Mouse (Mus musculus): ENCODE data around the gene Acot7. TPM values are rescaled to one million over a fixed set of nuclear protein-coding genes. Genes with fewer than 3 reads are reported as not detected.
A peak's percentile ranks its signal among the peaks of the same experiment; 100 is the strongest.

Acot7 gene
- polyA plus RNA-seq, 1 experiment = 344 TPM

GRCm38 (mm10) chr4:152290991-152291390, 113.1 kb downstream of the Acot7 start:
- no peak for DNase-seq (ENCODE audit: extremely low spot score in 1 of 2, low spot score in 1 of 2)

- no peak for DNase-seq (ENCODE audit: extremely low spot score in 1 of 2, low spot score in 1 of 2)
Measured at GRCm38 (mm10) chr4:152291562-152291961, 113.6 kb downstream of the Acot7 start, which contains the start of gene Hes3. Hes3 (minus strand) TSS chr4:152291662.

DNA sequence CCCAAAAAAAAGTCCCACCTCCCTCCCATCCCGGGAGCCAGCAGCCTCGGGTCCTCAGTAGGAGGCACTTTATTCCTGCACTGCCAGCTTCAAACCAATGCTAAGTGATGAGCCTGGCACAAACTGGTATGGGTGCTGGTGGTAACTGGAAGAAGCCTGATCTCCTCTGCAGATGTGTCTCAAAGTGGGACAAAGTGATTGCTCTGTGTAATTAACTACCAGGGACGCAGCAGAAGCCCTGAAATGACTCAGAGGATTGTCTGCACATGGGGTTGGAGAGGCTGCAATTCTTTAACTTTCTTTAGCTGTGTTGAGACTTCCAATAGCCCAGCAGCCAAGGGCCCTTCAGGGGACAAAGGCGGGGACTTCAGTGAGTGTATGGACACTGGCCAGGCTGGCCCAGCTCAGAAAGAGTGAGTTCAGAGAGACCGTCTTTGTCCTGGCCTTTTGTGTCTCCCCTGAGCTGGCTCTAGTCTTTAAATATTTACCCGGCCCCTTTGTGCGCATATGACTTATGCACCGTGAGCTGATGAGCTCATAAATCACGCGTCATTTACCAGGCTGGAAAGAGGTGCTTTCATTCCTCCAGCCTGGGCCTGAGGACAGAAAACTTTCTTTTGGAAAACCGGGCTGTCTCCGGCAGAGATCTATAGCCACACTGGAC, 114.3 kb downstream of the Acot7 start:
- no peak for DNase-seq (ENCODE audit: extremely low spot score in 1 of 2, low spot score in 1 of 2)

GRCm38 (mm10) chr4:152294188-152294929, 116.4 kb downstream of the Acot7 start:
- no peak for DNase-seq (ENCODE audit: extremely low spot score in 1 of 2, low spot score in 1 of 2)

DNA sequence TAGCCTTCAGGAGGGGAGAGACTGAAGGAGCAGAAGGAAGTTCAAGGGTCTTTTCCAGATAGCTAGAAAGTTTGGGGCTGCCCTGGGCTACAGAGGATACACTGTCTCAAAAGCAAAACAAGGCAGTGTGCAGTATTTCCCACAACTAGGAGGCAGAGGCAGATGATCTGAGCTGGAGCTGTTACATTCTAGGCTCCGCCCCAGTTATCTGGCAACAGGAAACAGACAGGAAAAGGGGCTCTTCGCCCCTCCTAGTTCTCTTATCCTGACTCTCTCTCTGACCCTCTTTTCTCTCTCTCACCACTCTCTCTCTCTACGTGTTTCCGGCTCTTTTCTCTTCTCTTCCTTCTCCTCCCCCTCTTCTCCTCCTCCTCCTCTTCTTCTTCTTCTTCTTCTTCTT, 118.0 kb downstream of the Acot7 start:
- no peak for DNase-seq (ENCODE audit: extremely low spot score in 1 of 2, low spot score in 1 of 2)

GRCm38 (mm10) chr4:152296371-152296770, 118.4 kb downstream of the Acot7 start:
- DNase-seq (ENCODE audit: extremely low spot score in 1 of 2, low spot score in 1 of 2) = no peak

- peak; percentile 95 to 99 for DNase-seq (ENCODE audit: extremely low spot score in 1 of 2, low spot score in 1 of 2)
Measured at GRCm38 (mm10) chr4:152296874-152297861, 119.2 kb downstream of the Acot7 start, which contains the start of gene Icmt. Icmt (plus strand) TSS chr4:152297227.

GRCm38 (mm10) chr4:152298836-152299235, 120.9 kb downstream of the Acot7 start:
- no peak for DNase-seq (ENCODE audit: extremely low spot score in 1 of 2, low spot score in 1 of 2)

- DNase-seq (ENCODE audit: extremely low spot score in 1 of 2, low spot score in 1 of 2) = no peak
Measured at GRCm38 (mm10) chr4:152300375-152300774, 122.4 kb downstream of the Acot7 start.

DNA sequence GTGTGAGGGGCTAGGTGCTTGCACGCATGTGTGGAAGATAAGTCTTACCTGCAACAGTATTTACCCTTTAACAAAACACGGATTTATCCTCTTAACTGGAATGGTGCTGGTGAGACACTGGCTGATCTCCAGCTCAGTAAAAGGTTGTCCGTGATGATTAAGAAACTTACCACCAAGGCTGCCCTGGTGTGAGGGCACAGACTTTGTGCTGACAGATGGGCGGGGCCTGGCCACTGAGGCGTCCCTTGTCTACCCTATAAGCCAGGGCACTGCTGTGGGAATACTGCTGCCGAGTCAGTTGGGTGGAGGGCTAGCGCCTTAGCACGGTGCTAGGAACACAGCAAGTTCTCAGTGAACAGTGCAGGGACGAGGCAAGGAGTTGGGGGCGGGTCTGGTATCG, 124.1 kb downstream of the Acot7 start:
- no peak for DNase-seq (ENCODE audit: extremely low spot score in 1 of 2, low spot score in 1 of 2)

GRCm38 (mm10) chr4:152303172-152303571, 125.2 kb downstream of the Acot7 start:
- no peak for DNase-seq (ENCODE audit: extremely low spot score in 1 of 2, low spot score in 1 of 2)

GRCm38 (mm10) chr4:152304685-152305084, 126.8 kb downstream of the Acot7 start:
- no peak for DNase-seq (ENCODE audit: extremely low spot score in 1 of 2, low spot score in 1 of 2)

- DNase-seq (ENCODE audit: extremely low spot score in 1 of 2, low spot score in 1 of 2) = no peak
Measured at GRCm38 (mm10) chr4:152305991-152306390, 128.1 kb downstream of the Acot7 start.

DNA sequence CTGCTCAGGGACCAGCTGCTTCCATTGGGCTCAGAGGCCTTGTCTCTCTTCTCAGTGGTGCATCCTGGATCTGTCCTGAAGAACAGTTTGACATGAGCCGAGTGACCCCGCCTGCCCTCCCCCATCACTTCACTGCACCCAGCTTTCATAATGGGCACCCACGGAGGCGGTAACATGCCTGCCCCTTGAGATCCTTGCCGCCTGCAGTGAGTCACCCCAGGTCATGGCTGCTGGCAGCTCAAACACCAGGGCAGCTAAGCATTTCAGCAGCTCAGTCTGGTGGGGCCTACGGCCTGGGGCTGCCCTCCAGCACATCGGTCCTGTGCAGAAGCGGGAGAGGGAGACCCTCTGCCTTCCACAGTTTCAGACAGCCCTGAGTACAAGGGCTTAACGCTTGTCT, 129.6 kb downstream of the Acot7 start:
- DNase-seq (ENCODE audit: extremely low spot score in 1 of 2, low spot score in 1 of 2) = no peak

- no peak for DNase-seq (ENCODE audit: extremely low spot score in 1 of 2, low spot score in 1 of 2)
Measured at GRCm38 (mm10) chr4:152312186-152312585, 134.3 kb downstream of the Acot7 start.

GRCm38 (mm10) chr4:152313211-152313632, 135.3 kb downstream of the Acot7 start:
- DNase-seq (ENCODE audit: extremely low spot score in 1 of 2, low spot score in 1 of 2) = peak in 1 of 2 experiments; percentile 45

DNA sequence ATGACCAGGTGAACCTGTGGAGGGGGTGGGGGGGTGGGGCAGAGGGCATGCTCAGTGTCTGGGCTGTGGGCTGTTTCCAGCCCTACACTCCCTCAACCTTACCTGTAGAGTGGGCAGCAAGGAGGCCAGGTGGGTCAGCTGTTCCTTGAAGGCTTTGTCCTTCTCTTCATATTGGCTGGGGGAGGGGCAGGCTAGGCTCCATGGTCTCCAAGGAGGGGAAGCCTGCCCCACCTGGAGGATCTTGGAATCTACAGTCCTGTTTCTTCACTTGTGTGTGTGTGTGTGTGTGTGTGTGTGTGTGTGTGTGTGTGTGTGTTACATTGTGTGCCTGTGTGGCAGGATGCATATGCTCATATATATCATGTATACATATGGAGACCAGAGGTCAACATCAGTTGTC, 136.0 kb downstream of the Acot7 start:
- peak in 1 of 2 experiments; percentile 30 for DNase-seq (ENCODE audit: extremely low spot score in 1 of 2, low spot score in 1 of 2)

- peak in 1 of 2 experiments; percentile 31 for DNase-seq (ENCODE audit: extremely low spot score in 1 of 2, low spot score in 1 of 2)
Measured at GRCm38 (mm10) chr4:152315498-152316213, 137.7 kb downstream of the Acot7 start.

DNA sequence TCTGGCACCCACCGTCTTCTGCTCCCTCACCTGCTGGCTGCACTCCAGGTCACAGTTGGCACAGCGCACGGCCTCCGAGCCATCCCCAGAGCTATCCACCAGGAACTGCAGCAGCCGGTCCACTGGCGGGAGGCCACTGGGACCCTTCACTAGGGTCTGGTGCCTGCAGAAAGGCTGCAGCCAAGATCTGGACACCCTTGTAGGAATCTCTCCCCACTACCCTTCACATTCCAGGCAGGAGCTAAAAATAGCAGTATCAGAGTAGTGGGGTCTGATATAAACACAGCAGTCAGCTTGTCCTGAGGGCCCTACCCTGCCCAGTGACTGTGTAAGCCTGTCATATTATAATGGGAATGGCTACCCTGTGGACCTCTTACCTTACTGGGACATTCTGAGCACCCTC, 139.7 kb downstream of the Acot7 start:
- no peak for DNase-seq (ENCODE audit: extremely low spot score in 1 of 2, low spot score in 1 of 2)
